ENCODE assay signal across 8 mouse cellular contexts in the genomic region with DNA sequence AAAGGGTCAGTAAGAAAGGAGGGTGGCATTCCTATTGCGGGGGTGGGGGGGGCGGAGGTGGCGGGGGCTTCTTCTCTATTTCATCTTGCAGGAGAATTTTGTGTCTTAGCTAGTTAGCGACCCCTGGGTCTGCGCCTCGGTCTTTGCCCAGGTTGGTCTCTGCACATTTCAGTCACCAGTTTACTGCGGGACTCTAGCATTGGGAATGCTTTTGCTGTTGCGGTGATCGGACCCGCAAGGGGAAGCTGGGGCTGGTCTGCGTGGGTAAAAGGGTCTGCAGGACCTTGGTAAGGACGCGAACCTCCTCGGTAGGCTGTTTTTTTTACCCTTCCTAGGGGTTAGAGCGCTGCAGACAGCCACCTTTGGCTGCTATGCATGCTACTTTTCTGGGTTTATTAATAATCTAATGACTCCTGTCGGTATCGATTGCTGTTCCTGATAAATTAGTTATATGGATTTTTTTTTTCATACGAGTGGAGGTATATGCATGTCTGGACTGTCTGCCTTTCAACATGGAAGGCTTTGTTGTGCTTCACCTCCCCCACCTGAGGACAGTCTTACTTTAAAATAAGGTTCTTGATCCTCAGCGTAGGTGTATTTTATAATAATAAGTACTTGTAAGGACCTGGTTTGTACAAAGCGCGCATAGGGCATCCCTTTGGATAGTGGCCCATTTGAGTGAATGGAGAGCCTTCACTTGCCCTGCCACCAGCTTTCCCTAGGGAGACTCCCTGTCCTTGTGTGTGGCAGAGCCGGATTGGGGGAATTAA. TPM values are rescaled to one million over a fixed set of nuclear protein-coding genes. Genes with fewer than 3 reads are reported as not detected.
DNase-seq lines count a peak whose midpoint lies in the region; ATAC-seq and TF ChIP-seq lines count a peak whose summit lies in the region.

No protein-coding gene starts in this region.

- no peak for TF ChIP-seq CTCF in ES-Bruce4 (IDR thresholded peaks at IDR 0.05; ENCODE audit: low read depth, low read length)

- peak overlapping the region; percentile 93 for H3K9ac ChIP-seq in ES-Bruce4 (ENCODE audit: low read depth, poor library complexity, severe bottlenecking)

- TF ChIP-seq EP300 in ES-Bruce4 (IDR thresholded peaks at IDR 0.05; ENCODE audit: insufficient read depth, low read depth, low read length) = no peak

- no peaks in the 10 kb centered on the region for H3K9me3 ChIP-seq in ES-Bruce4 (replicated peaks; ENCODE audit: control insufficient read depth, insufficient read depth, low read length, poor library complexity, severe bottlenecking)
- no peaks in the 10 kb centered on the region for H3K9me3 ChIP-seq in embryonic facial prominence, embryonic 10.5 days

- intact Hi-C loops in heart, postnatal 14 days (cut with DNase I) = loop anchor here (5.0 kb wide), 3 partner anchors 61 to 171 kb away; no protein-coding TSS in a partner anchor

- no peak for TF ChIP-seq POLR2A in ES-Bruce4 (IDR thresholded peaks at IDR 0.05; ENCODE audit: insufficient read depth, low read length)

- WGBS in embryonic facial prominence, embryonic 10.5 days = 11% methylated on average over 22 of the region's 22 CpGs

- no peak overlapping the region for H3K27ac ChIP-seq in ES-Bruce4 (ENCODE audit: insufficient read depth, low read length)
- peak overlapping the region; percentile 98 for H3K27ac ChIP-seq in embryonic facial prominence, embryonic 10.5 days (replicated peaks)

- no peak for ATAC-seq in activated CD4-positive, CD25-positive, alpha-beta regulatory T cell, adult 4 months

- no peaks in the 10 kb centered on the region for H3K4me1 ChIP-seq in ES-Bruce4 (ENCODE audit: control insufficient read depth, insufficient read depth, low read length)
- peaks cover 18% of the 10 kb centered on the region for H3K4me1 ChIP-seq in embryonic facial prominence, embryonic 10.5 days

- H3K4me3 ChIP-seq in ES-Bruce4 (ENCODE audit: low read depth, low read length) = peak overlapping the region; percentile 78
- peak overlapping the region; percentile 94 for H3K4me3 ChIP-seq in embryonic facial prominence, embryonic 10.5 days

- H3K27me3 ChIP-seq in ES-Bruce4 (ENCODE audit: control insufficient read depth, insufficient read depth, low read length, poor library complexity, severe bottlenecking) = no peaks in the 10 kb centered on the region; the same call in 1 of the 2 replicates
- H3K27me3 ChIP-seq in embryonic facial prominence, embryonic 10.5 days (replicated peaks; ENCODE audit: low read depth, poor library complexity, severe bottlenecking) = no peaks in the 10 kb centered on the region; the same call in 1 of the 2 replicates

- H3K36me3 ChIP-seq in ES-Bruce4 (ENCODE audit: control insufficient read depth, insufficient read depth, low read length, poor library complexity, severe bottlenecking) = no peaks in the 10 kb centered on the region
- no peaks in the 10 kb centered on the region for H3K36me3 ChIP-seq in embryonic facial prominence, embryonic 10.5 days (replicated peaks)

- DNase-seq in heart, adult 11 months = peak; percentile 92
- no peak for DNase-seq in heart, postnatal 14 days
- DNase-seq in embryonic facial prominence, embryonic 10.5 days (ENCODE audit: low spot score) = peak; percentile 51
- peak; percentile 48 for DNase-seq in induced T-regulatory cell, adult 2 months (ENCODE audit: low read depth)
- peak; percentile 26 for DNase-seq in mesoderm, embryonic 11.5 days (ENCODE audit: low read depth, low spot score)
- peak; percentile 38 for DNase-seq in thymus, postnatal 14 days

RNA-seq across cellular contexts. Expression of a gene that starts 2.0 kb away (rescaled TPM):
- total RNA-seq in heart, postnatal 14 days (2021) = 10 to 100 TPM; 71.4 to 77.9 TPM
- polyA plus RNA-seq in ES-Bruce4 (2011; ENCODE audit: insufficient read depth, insufficient read length, low read depth, missing spikeins) = 55.4 and 68.1 TPM in 2 replicates
- 92.3 and 101 TPM in 2 replicates for polyA plus RNA-seq in embryonic facial prominence, embryonic 10.5 days (2016; fragmentation: Nextera tagmentation; extraction: Ambion mirVana)
- 100 to 1,000 TPM in 1 of 2 experiments, 10 to 100 TPM in 1; 95.0 to 130 TPM for polyA plus RNA-seq in activated CD4-positive, CD25-positive, alpha-beta regulatory T cell, adult 4 months (2017; shearing (Covaris generic))

Comparison
In these comparisons a context has a peak if more than half of its experiments do, and no peak if none do; other contexts are left out.
1. DNase-seq: peak in heart, adult 11 months (single experiment), embryonic facial prominence, embryonic 10.5 days (single experiment), induced T-regulatory cell, adult 2 months (single experiment), mesoderm, embryonic 11.5 days (single experiment) and thymus, postnatal 14 days (single experiment); none in heart, postnatal 14 days (0 of 2).